Mouse (Mus musculus) heart, adult 2 months (tissue): ENCODE data around the gene Txndc11.

Experiments
- CTCF ChIP-seq: fragments of 200-600 bp; IDR thresholded peaks from 2 replicates; pipeline ENCODE4 v1.8.1; 2022; ENCODE audit warnings: antibody characterized with exemption, mild to moderate bottlenecking, moderate library complexity
- POLR2A ChIP-seq: fragments of 200-500 bp; IDR thresholded peaks from 2 replicates; pipeline ENCODE4 v1.6.1; 2011; ENCODE audit warnings: mild to moderate bottlenecking, low read depth, low read length, control low read depth; ENCODE audit not compliant: insufficient read depth

GRCm38 (mm10) chr16:11066833-11067191 is 67.6 kb downstream of the Txndc11 start:
- TF ChIP-seq CTCF (no peak), POLR2A (no peak)
